Mouse (Mus musculus): ENCODE data around the gene Zbtb12.
"Not testable (repeated sequence)": the region's sequence is repeated elsewhere in the genome, so short reads cannot be mapped to it uniquely, and the experiment has no call there.

- TF ChIP-seq CTCF, EP300 (IDR thresholded peaks at IDR 0.05): not testable (repeated sequence)
These were observed 22.7 kb downstream of the Zbtb12 start for GRCm38 (mm10) chr17:34901948-34902347.
